Mouse (Mus musculus): ENCODE results near the gene Ttyh3. TPM values are rescaled to one million over a fixed set of nuclear protein-coding genes. Genes with fewer than 3 reads are reported as not detected.
A peak's percentile ranks its signal among the peaks of the same experiment; 100 is the strongest.

The Ttyh3 gene
- polyA plus RNA-seq (2015; fragmentation: Nextera tagmentation; extraction: Ambion mirVana), result 16.3 and 17.9 TPM in 2 replicates

DNA sequence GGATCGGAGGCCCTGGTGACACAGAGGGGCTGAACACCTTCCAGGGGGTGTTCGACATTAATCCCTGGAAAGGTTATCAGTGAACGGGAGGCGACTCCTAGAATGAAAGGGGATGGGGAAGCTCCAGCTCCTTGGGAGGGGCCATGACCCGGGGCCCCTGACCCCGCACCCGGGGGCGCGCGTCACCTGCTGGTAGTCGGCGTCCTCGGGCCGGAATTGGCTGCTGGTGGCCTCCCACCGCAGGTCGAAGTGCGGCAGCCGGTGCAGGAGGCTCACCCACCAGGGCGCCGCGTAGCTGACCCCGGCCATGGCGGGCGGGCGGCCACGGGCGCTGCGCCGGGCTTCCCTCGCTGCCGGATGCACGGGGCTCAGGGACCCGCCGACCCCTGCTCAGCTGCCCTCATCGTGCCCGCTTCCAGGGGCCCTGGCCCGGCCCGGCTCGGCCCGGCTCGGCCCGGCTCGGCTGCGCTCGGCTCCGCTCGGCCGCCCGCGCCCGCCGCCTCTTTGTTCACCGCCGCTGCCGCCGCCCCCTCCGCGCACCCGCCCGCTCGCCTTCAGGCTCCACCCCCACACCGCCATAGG lies at the start of gene Ttyh3:
Gene Ttyh3, minus strand, starts transcription at position 513 of the 582 bp plus-strand sequence.
- H3K27ac ChIP-seq (ENCODE audit: low read length), result peak within 1 kb of the TSS; percentile 90
- no peaks in the 10 kb centered on the region for H3K9me3 ChIP-seq (replicated peaks; ENCODE audit: control insufficient read depth, low read length)
- H3K4me1 ChIP-seq (ENCODE audit: control insufficient read depth, insufficient read depth, low read length), result peaks cover 48% of the 10 kb centered on the region
- H3K4me2 ChIP-seq (ENCODE audit: low read depth, low read length), result peak within 1 kb of the TSS; percentile 93
- ATAC-seq (replicated peaks; ENCODE audit: extremely low read depth, insufficient read depth, low FRiP score), result peak; percentile 7
- no peaks in the 10 kb centered on the region for H3K27me3 ChIP-seq (ENCODE audit: control insufficient read depth, insufficient read depth, low read length)
- 0% methylated on average over 62 of the region's 62 CpGs for WGBS
- H3K9ac ChIP-seq (ENCODE audit: low read length), result peak within 1 kb of the TSS; percentile 99
- H3K4me3 ChIP-seq (ENCODE audit: low read length), result peak within 1 kb of the TSS; percentile 94
- H3K36me3 ChIP-seq (ENCODE audit: control insufficient read depth, insufficient read depth), result peaks cover 3% of the 10 kb centered on the region; the same call in 1 of the 2 replicates

DNA sequence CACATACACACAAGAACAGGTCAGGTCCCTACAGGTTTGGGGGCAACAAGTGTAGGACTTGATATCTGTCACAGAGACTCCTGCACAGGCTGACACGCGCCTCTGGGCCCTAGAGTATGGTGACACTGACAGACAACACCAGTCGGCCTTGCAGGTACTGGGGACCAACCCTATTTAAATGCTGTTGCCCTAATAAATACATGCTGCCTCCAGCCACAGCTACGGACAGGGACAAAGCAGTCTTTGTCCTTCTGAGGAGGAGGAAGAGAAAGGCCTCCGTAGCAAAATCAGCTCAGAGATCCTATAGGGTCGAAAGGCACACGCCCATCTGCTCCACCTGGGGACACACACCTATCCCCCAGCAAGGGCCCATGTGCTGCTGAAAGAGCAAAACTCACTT lies 47.2 kb upstream of the Ttyh3 start:
- Histone ChIP-seq H3K9ac (ENCODE audit: low read length) (no peak overlapping the region), H3K4me1 (ENCODE audit: control insufficient read depth, insufficient read depth, low read length) (peaks cover under 1% of the 10 kb centered on the region), H3K4me3 (ENCODE audit: low read length) (no peak overlapping the region), H3K27ac (ENCODE audit: low read length) (no peak overlapping the region), H3K9me3 (replicated peaks; ENCODE audit: control insufficient read depth, low read length) (no peaks in the 10 kb centered on the region), H3K4me2 (ENCODE audit: low read depth, low read length) (no peak overlapping the region), H3K36me3 (ENCODE audit: control insufficient read depth, insufficient read depth) (peaks cover 12% of the 10 kb centered on the region; the same call in 1 of the 2 replicates), H3K27me3 (ENCODE audit: control insufficient read depth, insufficient read depth, low read length) (no peaks in the 10 kb centered on the region)
- no peak for ATAC-seq (replicated peaks; ENCODE audit: extremely low read depth, insufficient read depth, low FRiP score)
- WGBS, result 87% methylated on average over 7 of the region's 7 CpGs

DNA sequence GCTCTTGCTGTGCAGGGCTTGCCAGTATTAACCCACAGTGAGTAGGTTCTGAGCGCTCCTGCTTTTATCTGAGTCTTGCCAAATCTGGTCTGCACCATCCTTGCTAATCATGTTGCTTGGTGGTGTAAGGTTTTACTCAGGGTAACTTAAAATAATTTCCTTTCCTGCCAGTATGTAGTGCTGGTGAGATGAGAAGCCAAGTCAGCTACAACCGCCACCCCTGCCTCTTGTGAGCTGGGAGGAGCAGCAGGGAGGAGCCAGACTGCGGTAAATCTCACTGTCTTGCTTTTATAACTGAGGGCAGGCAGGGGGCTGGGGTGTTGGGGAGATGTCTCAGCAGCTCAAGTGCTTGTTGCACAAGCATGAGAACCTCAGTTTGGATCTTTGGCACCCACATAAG lies 39.6 kb upstream of the Ttyh3 start:
- Histone ChIP-seq H3K36me3 (ENCODE audit: control insufficient read depth, insufficient read depth) (peaks cover 18% of the 10 kb centered on the region), H3K9me3 (replicated peaks; ENCODE audit: control insufficient read depth, low read length) (no peaks in the 10 kb centered on the region), H3K4me2 (ENCODE audit: low read depth, low read length) (no peak overlapping the region), H3K27me3 (ENCODE audit: control insufficient read depth, insufficient read depth, low read length) (no peaks in the 10 kb centered on the region), H3K4me3 (ENCODE audit: low read length) (no peak overlapping the region), H3K27ac (ENCODE audit: low read length) (no peak overlapping the region), H3K4me1 (ENCODE audit: control insufficient read depth, insufficient read depth, low read length) (no peaks in the 10 kb centered on the region), H3K9ac (ENCODE audit: low read length) (no peak overlapping the region)
- no peak for ATAC-seq (replicated peaks; ENCODE audit: extremely low read depth, insufficient read depth, low FRiP score)
- 70% methylated on average over 3 of the region's 3 CpGs for WGBS

DNA sequence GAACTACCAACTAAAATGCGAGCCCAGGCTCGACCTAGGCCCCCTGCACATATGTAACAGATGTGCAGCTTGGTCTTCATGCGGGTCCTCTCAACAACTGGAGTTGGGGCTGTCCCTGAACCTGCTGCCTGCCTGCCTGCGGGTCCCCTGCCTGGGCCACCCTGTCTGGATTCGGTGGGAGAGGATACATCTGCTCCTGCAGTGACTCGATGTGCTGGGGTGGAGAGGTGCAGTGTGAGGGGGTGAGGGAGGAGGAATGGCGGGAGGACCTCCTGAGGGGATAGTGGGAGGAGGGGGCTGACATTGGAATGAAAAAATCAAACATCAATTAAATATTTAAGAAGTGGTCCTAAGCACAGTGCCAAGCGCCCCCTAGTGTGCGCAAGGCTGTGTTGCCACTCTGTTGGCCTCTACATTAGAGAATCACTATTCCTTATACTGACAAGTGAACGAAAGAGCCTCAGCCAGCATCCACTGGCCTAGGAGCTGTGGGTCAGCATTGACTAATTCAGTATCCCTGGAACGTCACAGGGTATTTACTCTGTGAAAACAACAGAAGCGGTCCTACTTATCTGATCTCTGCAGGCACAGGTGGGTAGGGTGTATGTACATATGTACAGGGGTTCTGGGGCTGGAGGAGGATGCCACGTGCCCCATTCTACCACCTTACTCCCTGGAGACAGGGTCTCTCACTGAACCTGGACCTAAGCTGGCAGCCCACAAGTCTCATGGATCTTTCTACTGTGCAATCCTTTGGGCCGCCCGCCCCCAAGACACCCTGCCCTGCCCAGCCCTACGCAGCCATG lies 35.7 kb upstream of the Ttyh3 start:
- Histone ChIP-seq H3K27ac (ENCODE audit: low read length) (no peak overlapping the region), H3K4me2 (ENCODE audit: low read depth, low read length) (no peak overlapping the region), H3K36me3 (ENCODE audit: control insufficient read depth, insufficient read depth) (peaks cover 11% of the 10 kb centered on the region), H3K4me3 (ENCODE audit: low read length) (no peak overlapping the region), H3K9ac (ENCODE audit: low read length) (no peak overlapping the region), H3K4me1 (ENCODE audit: control insufficient read depth, insufficient read depth, low read length) (no peaks in the 10 kb centered on the region), H3K27me3 (ENCODE audit: control insufficient read depth, insufficient read depth, low read length) (no peaks in the 10 kb centered on the region), H3K9me3 (replicated peaks; ENCODE audit: control insufficient read depth, low read length) (no peaks in the 10 kb centered on the region)
- ATAC-seq (replicated peaks; ENCODE audit: extremely low read depth, insufficient read depth, low FRiP score), result no peak
- WGBS, result 66% methylated on average over 16 of the region's 16 CpGs

DNA sequence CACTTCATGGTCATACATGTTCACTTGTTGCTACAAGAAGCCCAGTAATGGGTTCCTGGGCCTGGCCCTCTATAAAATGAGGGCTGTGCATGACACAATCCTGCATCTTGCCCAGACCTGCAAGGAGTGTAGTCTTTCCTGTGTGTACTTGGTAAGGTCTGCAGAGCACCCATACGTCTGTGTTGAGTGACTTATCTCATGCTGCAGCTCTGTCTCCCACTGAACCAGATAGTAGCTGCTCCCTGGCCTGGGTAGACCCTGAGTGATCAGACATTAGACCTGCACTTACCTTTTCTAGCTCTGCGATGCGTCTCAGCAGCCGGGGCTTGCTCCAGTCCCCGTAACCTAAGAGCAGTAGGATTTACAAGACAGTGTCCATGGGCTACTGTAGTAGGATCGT lies 33.3 kb upstream of the Ttyh3 start:
- H3K27me3 ChIP-seq (ENCODE audit: control insufficient read depth, insufficient read depth, low read length), result no peaks in the 10 kb centered on the region
- no peak overlapping the region for H3K27ac ChIP-seq (ENCODE audit: low read length)
- no peak overlapping the region for H3K4me2 ChIP-seq (ENCODE audit: low read depth, low read length)
- H3K9me3 ChIP-seq (replicated peaks; ENCODE audit: control insufficient read depth, low read length), result no peaks in the 10 kb centered on the region
- H3K36me3 ChIP-seq (ENCODE audit: control insufficient read depth, insufficient read depth), result peaks cover 4% of the 10 kb centered on the region
- H3K4me1 ChIP-seq (ENCODE audit: control insufficient read depth, insufficient read depth, low read length), result no peaks in the 10 kb centered on the region
- no peak overlapping the region for H3K9ac ChIP-seq (ENCODE audit: low read length)
- 92% methylated on average over 6 of the region's 6 CpGs for WGBS
- no peak overlapping the region for H3K4me3 ChIP-seq (ENCODE audit: low read length)
- ATAC-seq (replicated peaks; ENCODE audit: extremely low read depth, insufficient read depth, low FRiP score), result no peak

DNA sequence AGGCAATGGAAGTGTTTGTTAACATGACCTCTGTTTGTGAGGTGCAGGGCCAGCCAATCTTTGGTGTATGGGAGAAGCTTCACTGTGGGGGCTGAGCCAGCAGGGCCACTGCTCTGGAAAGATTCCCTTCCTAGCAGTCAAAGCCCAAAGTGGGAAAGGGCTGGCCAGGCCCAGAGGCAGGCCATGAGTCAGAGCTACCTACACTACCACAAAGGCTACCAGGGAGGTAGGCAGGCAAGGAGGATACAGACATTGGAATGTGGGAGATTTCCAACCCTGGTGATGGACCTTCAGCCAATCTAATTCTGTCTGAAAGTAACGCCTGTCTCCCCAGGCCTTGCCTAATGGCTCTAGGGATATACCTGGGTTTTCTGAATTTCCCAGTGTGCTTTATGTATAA lies 32.1 kb upstream of the Ttyh3 start:
- Histone ChIP-seq H3K27me3 (ENCODE audit: control insufficient read depth, insufficient read depth, low read length) (no peaks in the 10 kb centered on the region), H3K27ac (ENCODE audit: low read length) (no peak overlapping the region), H3K4me2 (ENCODE audit: low read depth, low read length) (no peak overlapping the region), H3K36me3 (ENCODE audit: control insufficient read depth, insufficient read depth) (peaks cover 4% of the 10 kb centered on the region), H3K4me1 (ENCODE audit: control insufficient read depth, insufficient read depth, low read length) (no peaks in the 10 kb centered on the region), H3K9ac (ENCODE audit: low read length) (no peak overlapping the region), H3K9me3 (replicated peaks; ENCODE audit: control insufficient read depth, low read length) (no peaks in the 10 kb centered on the region), H3K4me3 (ENCODE audit: low read length) (no peak overlapping the region)
- WGBS, result 64% methylated on average over 1 of the region's 1 CpGs
- no peak for ATAC-seq (replicated peaks; ENCODE audit: extremely low read depth, insufficient read depth, low FRiP score)

DNA sequence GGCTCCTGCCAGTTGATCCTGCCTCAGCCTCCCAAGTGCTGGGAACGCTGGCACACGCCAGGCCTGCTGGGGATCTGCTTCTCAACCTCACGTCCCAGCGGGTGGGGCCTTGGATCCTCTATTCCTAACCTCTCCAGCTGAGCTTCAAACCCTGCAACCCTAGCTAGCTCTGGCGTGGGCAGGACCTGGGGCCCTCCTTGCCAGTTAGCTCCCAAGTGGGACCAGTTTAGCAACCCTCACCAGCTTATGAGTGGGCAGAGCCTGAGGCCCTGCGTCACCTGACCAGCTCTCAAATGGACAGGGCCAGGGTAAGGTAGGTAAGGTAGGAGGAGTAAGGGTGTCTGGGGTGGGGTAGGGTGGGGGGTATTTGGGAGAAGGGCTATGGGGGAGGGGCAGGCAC lies 31.2 kb upstream of the Ttyh3 start:
- Histone ChIP-seq H3K4me1 (ENCODE audit: control insufficient read depth, insufficient read depth, low read length) (no peaks in the 10 kb centered on the region), H3K9ac (ENCODE audit: low read length) (no peak overlapping the region), H3K9me3 (replicated peaks; ENCODE audit: control insufficient read depth, low read length) (no peaks in the 10 kb centered on the region), H3K27me3 (ENCODE audit: control insufficient read depth, insufficient read depth, low read length) (no peaks in the 10 kb centered on the region), H3K27ac (ENCODE audit: low read length) (no peak overlapping the region), H3K36me3 (ENCODE audit: control insufficient read depth, insufficient read depth) (0 out of 2 replicates have a peak, but pooled peaks cover 4% of the 10 kb centered on the region), H3K4me2 (ENCODE audit: low read depth, low read length) (no peak overlapping the region), H3K4me3 (ENCODE audit: low read length) (no peak overlapping the region)
- no peak for ATAC-seq (replicated peaks; ENCODE audit: extremely low read depth, insufficient read depth, low FRiP score)
- WGBS, result 91% methylated on average over 6 of the region's 6 CpGs

DNA sequence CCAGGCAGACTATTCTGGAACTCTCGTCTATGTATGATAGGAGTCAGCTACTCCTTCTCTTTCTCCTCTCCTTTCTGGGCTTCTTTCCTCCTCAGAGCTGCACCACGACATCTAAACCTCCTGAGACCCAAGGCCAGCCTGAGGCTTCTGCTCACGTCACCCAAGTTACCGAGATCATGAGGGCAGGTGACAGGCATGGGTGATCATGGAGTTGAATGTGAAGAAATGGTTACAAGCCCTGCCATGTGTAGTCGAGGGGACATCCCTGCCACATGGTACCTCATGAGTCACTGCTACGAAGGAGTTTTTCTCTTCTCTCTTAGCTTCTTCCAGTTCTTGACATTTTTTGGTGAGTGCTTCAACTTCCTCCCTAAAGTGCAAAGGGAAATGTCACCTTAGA lies 28.3 kb upstream of the Ttyh3 start:
- Histone ChIP-seq H3K36me3 (ENCODE audit: control insufficient read depth, insufficient read depth) (0 out of 2 replicates have a peak, but pooled peaks cover 6% of the 10 kb centered on the region), H3K9me3 (replicated peaks; ENCODE audit: control insufficient read depth, low read length) (no peaks in the 10 kb centered on the region), H3K4me2 (ENCODE audit: low read depth, low read length) (no peak overlapping the region), H3K4me3 (ENCODE audit: low read length) (no peak overlapping the region), H3K27ac (ENCODE audit: low read length) (no peak overlapping the region), H3K4me1 (ENCODE audit: control insufficient read depth, insufficient read depth, low read length) (peaks cover 1% of the 10 kb centered on the region; the same call in 1 of the 2 replicates), H3K27me3 (ENCODE audit: control insufficient read depth, insufficient read depth, low read length) (no peaks in the 10 kb centered on the region), H3K9ac (ENCODE audit: low read length) (no peak overlapping the region)
- 80% methylated on average over 6 of the region's 6 CpGs for WGBS
- no peak for ATAC-seq (replicated peaks; ENCODE audit: extremely low read depth, insufficient read depth, low FRiP score)

DNA sequence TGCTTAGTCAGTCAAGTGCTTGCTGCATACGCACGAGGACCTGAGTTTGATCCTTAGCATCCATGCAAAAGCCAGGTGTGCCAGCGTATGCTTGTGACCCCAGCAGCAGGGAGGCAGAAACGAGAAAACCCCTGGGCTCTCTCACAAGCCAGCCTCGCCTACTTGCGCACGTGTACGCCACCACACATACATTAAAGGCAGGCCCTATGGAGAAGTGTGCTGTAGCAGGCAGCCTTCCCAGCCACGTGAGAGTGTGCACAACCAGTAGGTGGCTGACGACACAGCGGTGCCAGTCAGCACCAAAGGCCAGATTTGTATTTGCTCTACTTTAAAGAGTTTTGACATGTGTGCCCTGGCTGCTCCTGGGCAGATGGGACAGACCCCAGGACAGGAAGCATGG lies 26.8 kb upstream of the Ttyh3 start:
- H3K27ac ChIP-seq (ENCODE audit: low read length), result no peak overlapping the region
- H3K9me3 ChIP-seq (replicated peaks; ENCODE audit: control insufficient read depth, low read length), result no peaks in the 10 kb centered on the region
- no peak for ATAC-seq (replicated peaks; ENCODE audit: extremely low read depth, insufficient read depth, low FRiP score)
- H3K9ac ChIP-seq (ENCODE audit: low read length), result no peak overlapping the region
- H3K4me1 ChIP-seq (ENCODE audit: control insufficient read depth, insufficient read depth, low read length), result peaks cover 5% of the 10 kb centered on the region; the same call in 1 of the 2 replicates
- 0 out of 2 replicates have a peak, but pooled peaks cover 6% of the 10 kb centered on the region for H3K36me3 ChIP-seq (ENCODE audit: control insufficient read depth, insufficient read depth)
- no peak overlapping the region for H3K4me2 ChIP-seq (ENCODE audit: low read depth, low read length)
- no peaks in the 10 kb centered on the region for H3K27me3 ChIP-seq (ENCODE audit: control insufficient read depth, insufficient read depth, low read length)
- 87% methylated on average over 11 of the region's 11 CpGs for WGBS
- H3K4me3 ChIP-seq (ENCODE audit: low read length), result no peak overlapping the region
